Comparison of ENCODE assay signal across 8 mouse cellular contexts in the genomic region with DNA sequence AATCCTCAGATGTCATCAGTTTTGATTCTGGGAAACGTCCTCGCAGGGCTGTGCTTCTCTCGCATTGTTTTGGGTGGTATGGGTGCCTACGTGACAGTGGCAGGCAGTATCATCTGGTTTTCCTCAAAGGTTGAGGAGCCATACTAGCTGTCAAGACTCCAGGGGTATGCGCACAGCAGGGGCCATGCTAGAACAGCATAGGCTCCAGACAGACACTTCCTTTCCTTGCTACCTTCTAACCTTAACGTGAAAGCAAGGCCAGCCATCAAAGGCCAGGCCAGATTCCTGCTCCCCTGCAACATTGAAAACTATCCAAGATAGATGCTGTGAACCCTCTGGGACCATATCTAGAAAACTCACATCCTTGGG. TPM values are rescaled to one million over a fixed set of nuclear protein-coding genes. Genes with fewer than 3 reads are reported as not detected.
A peak's percentile ranks its signal among the peaks of the same experiment; 100 is the strongest.
DNase-seq lines count a peak whose midpoint lies in the region; ATAC-seq lines count a peak whose summit lies in the region.

No protein-coding gene starts in this region.

- no peak for ATAC-seq in embryonic facial prominence, embryonic 15.5 days (ENCODE audit: insufficient number of reproducible peaks, low FRiP score, low TSS enrichment, low read depth)
- ATAC-seq in liver, embryonic 11.5 days (replicated peaks; ENCODE audit: low FRiP score) = no peak

- 4% methylated on average over 6 of the region's 6 CpGs for WGBS in heart, embryonic 10.5 days
- WGBS in embryonic facial prominence, embryonic 15.5 days = 5% methylated on average over 6 of the region's 6 CpGs
- 10% methylated on average over 6 of the region's 6 CpGs for whole genome bisulfite sequencing in liver, embryonic 11.5 days

- peak overlapping the region; percentile 97 for H3K4me2 ChIP-seq in embryonic facial prominence, embryonic 15.5 days (replicated peaks)
- H3K4me2 ChIP-seq in liver, embryonic 11.5 days = peak overlapping the region; percentile 97

- 0 out of 2 replicates have a peak overlapping the region, but pooled peaks have one; percentile 3 for H3K9ac ChIP-seq in embryonic facial prominence, embryonic 15.5 days
- H3K9ac ChIP-seq in liver, embryonic 11.5 days (ENCODE audit: low read depth, low read length) = no peak overlapping the region

- peak overlapping the region; percentile 75 for H3K4me3 ChIP-seq in heart, embryonic 10.5 days
- peak overlapping the region; percentile 61 for H3K4me3 ChIP-seq in embryonic facial prominence, embryonic 15.5 days (replicated peaks)
- peak overlapping the region; percentile 62 for H3K4me3 ChIP-seq in liver, embryonic 11.5 days (ENCODE audit: low read depth, low read length)

- H3K9me3 ChIP-seq in heart, embryonic 10.5 days = no peaks in the 10 kb centered on the region
- no peaks in the 10 kb centered on the region for H3K9me3 ChIP-seq in embryonic facial prominence, embryonic 15.5 days (replicated peaks)
- H3K9me3 ChIP-seq in liver, embryonic 11.5 days (ENCODE audit: control insufficient read depth, low read length) = no peaks in the 10 kb centered on the region

- peaks cover 20% of the 10 kb centered on the region; the same call in 1 of the 2 replicates for H3K27me3 ChIP-seq in heart, embryonic 10.5 days (ENCODE audit: insufficient read depth, poor library complexity, severe bottlenecking)
- H3K27me3 ChIP-seq in embryonic facial prominence, embryonic 15.5 days = no peaks in the 10 kb centered on the region
- peaks cover 29% of the 10 kb centered on the region for H3K27me3 ChIP-seq in liver, embryonic 11.5 days (replicated peaks; ENCODE audit: control insufficient read depth, insufficient read depth, low read length)

- DNase-seq in heart, embryonic 10.5 days (ENCODE audit: low spot score) = no peak
- DNase-seq in heart, adult 18-20 months = no peak
- DNase-seq in 416B (ENCODE audit: low read depth) = peak; percentile 11
- no peak for DNase-seq in liver, embryonic 11.5 days (ENCODE audit: low spot score)
- DNase-seq in urinary bladder, postnatal 10 days (ENCODE audit: low spot score) = no peak
- no peak for DNase-seq in ovary, postnatal 36 days (ENCODE audit: low spot score)
- DNase-seq in frontal cortex, postnatal 10 days (ENCODE audit: low spot score in 2 of 2) = no peak

- H3K27ac ChIP-seq in heart, embryonic 10.5 days = peak overlapping the region; percentile 93
- peak overlapping the region; percentile 70 for H3K27ac ChIP-seq in embryonic facial prominence, embryonic 15.5 days (replicated peaks)
- H3K27ac ChIP-seq in liver, embryonic 11.5 days (ENCODE audit: low read depth, low read length) = peak overlapping the region; percentile 16

- peaks cover 57% of the 10 kb centered on the region for H3K4me1 ChIP-seq in heart, embryonic 10.5 days
- peaks cover 22% of the 10 kb centered on the region for H3K4me1 ChIP-seq in embryonic facial prominence, embryonic 15.5 days
- H3K4me1 ChIP-seq in liver, embryonic 11.5 days (replicated peaks; ENCODE audit: control insufficient read depth, insufficient read depth, low read length) = peaks cover 7% of the 10 kb centered on the region; the same call in 1 of the 2 replicates

- peaks cover 5% of the 10 kb centered on the region for H3K36me3 ChIP-seq in heart, embryonic 10.5 days
- 0 out of 2 replicates have a peak, but pooled peaks cover 3% of the 10 kb centered on the region for H3K36me3 ChIP-seq in embryonic facial prominence, embryonic 15.5 days
- H3K36me3 ChIP-seq in liver, embryonic 11.5 days (ENCODE audit: control insufficient read depth, insufficient read depth, low read length) = no peaks in the 10 kb centered on the region

RNA-seq across cellular contexts. Expression of a gene that starts 8.8 kb away (rescaled TPM):
- polyA plus RNA-seq in heart, embryonic 10.5 days (2016; fragmentation: Nextera tagmentation; extraction: Ambion mirVana) = 48.6 and 65.5 TPM in 2 replicates
- 1 to 10 TPM; 8.2 to 9.2 TPM for total RNA-seq in heart, adult 18-20 months (2021)
- polyA plus RNA-seq in embryonic facial prominence, embryonic 15.5 days (2015; fragmentation: Nextera tagmentation; extraction: Ambion mirVana) = 93.4 and 94.7 TPM in 2 replicates
- 38.4 and 43.2 TPM in 2 replicates for polyA plus RNA-seq in liver, embryonic 11.5 days (2014; fragmentation: Nextera tagmentation; extraction: Ambion mirVana)

RNA-seq across cellular contexts. Expression of a gene that starts 21.2 kb away (rescaled TPM):
- 2.0 and 3.6 TPM in 2 replicates for polyA plus RNA-seq in heart, embryonic 10.5 days (2016; fragmentation: Nextera tagmentation; extraction: Ambion mirVana)
- total RNA-seq in heart, adult 18-20 months (2021) = 10 to 100 TPM; 31.5 to 38.6 TPM
- polyA plus RNA-seq in embryonic facial prominence, embryonic 15.5 days (2015; fragmentation: Nextera tagmentation; extraction: Ambion mirVana) = 13.0 and 14.3 TPM in 2 replicates
- 0.39 and 1.4 TPM in 2 replicates for polyA plus RNA-seq in liver, embryonic 11.5 days (2014; fragmentation: Nextera tagmentation; extraction: Ambion mirVana)

RNA-seq across cellular contexts. Expression of a gene that starts 25.5 kb away (rescaled TPM):
- polyA plus RNA-seq in heart, embryonic 10.5 days (2016; fragmentation: Nextera tagmentation; extraction: Ambion mirVana) = 22.3 and 23.6 TPM in 2 replicates
- 10 to 100 TPM; 24.3 to 27.6 TPM for total RNA-seq in heart, adult 18-20 months (2021)
- 28.9 and 31.5 TPM in 2 replicates for polyA plus RNA-seq in embryonic facial prominence, embryonic 15.5 days (2015; fragmentation: Nextera tagmentation; extraction: Ambion mirVana)
- 12.3 and 12.4 TPM in 2 replicates for polyA plus RNA-seq in liver, embryonic 11.5 days (2014; fragmentation: Nextera tagmentation; extraction: Ambion mirVana)

RNA-seq across cellular contexts. Expression of a gene that starts 49.8 kb away (rescaled TPM):
- 35.3 and 41.5 TPM in 2 replicates for polyA plus RNA-seq in heart, embryonic 10.5 days (2016; fragmentation: Nextera tagmentation; extraction: Ambion mirVana)
- total RNA-seq in heart, adult 18-20 months (2021) = 10 to 100 TPM; 21.4 to 26.4 TPM
- 62.4 and 70.9 TPM in 2 replicates for polyA plus RNA-seq in embryonic facial prominence, embryonic 15.5 days (2015; fragmentation: Nextera tagmentation; extraction: Ambion mirVana)
- 51.8 and 52.9 TPM in 2 replicates for polyA plus RNA-seq in liver, embryonic 11.5 days (2014; fragmentation: Nextera tagmentation; extraction: Ambion mirVana)

Comparison
In these comparisons a context has a peak if more than half of its experiments do, and no peak if none do; other contexts are left out.
1. H3K27ac ChIP-seq: peak in every context shown above with its lines; median percentile 93 in heart, embryonic 10.5 days; 70 in embryonic facial prominence, embryonic 15.5 days; 16 in liver, embryonic 11.5 days.